Mouse (Mus musculus) liver, embryonic 11.5 days (tissue): Measurements from ENCODE around the gene Adm2. TPM values are rescaled to one million over a fixed set of nuclear protein-coding genes. Genes with fewer than 3 reads are reported as not detected.

Experiments
- ATAC-seq: fragments of 200-750 bp; cut with Nextera tagmentation; replicated peaks from 2 replicates; pipeline ENCODE4 v1.8.0; 2017; ENCODE audit warnings: moderate number of reproducible peaks, mild to moderate bottlenecking, moderate TSS enrichment, moderate library complexity; ENCODE audit not compliant: low FRiP score
- DNase-seq: peaks from one replicate; pipeline ENCODE4 v3.0.0-alpha.2; 2017; ENCODE audit warnings: low spot score
- H3K27ac ChIP-seq: fragments of 300-500 bp; sonication (generic); 2 replicates; pipeline ENCODE4 v1.5.1; 2014; ENCODE audit warnings: mild to moderate bottlenecking, low read depth, low read length, control low read depth
- H3K27me3 ChIP-seq: fragments of 300-500 bp; sonication (generic); replicated peaks from 2 replicates; pipeline ENCODE4 v1.6.1; 2014; ENCODE audit warnings: low read length, mixed read lengths; ENCODE audit not compliant: control insufficient read depth, insufficient read depth
- H3K36me3 ChIP-seq: fragments of 300-500 bp; sonication (generic); 2 replicates; pipeline ENCODE4 v1.6.1; 2014; ENCODE audit warnings: mild to moderate bottlenecking, low read length, moderate library complexity, mixed read lengths; ENCODE audit not compliant: control insufficient read depth, insufficient read depth
- H3K4me1 ChIP-seq: fragments of 300-500 bp; sonication (generic); replicated peaks from 2 replicates; pipeline ENCODE4 v1.6.1; 2014; ENCODE audit warnings: low read length, mixed read lengths; ENCODE audit not compliant: control insufficient read depth, insufficient read depth
- H3K4me2 ChIP-seq: fragments of 300-500 bp; sonication (generic); 2 replicates; pipeline ENCODE4 v1.6.1; 2014; ENCODE audit warnings: mild to moderate bottlenecking, control low read depth, moderate library complexity
- H3K4me3 ChIP-seq: fragments of 300-500 bp; sonication (generic); 2 replicates; pipeline ENCODE4 v1.5.1; 2014; ENCODE audit warnings: low read depth, low read length, control low read depth
- H3K9ac ChIP-seq: fragments of 300-500 bp; sonication (generic); 2 replicates; pipeline ENCODE4 v1.6.1; 2014; ENCODE audit warnings: low read depth, low read length, control low read depth
- H3K9me3 ChIP-seq: fragments of 300-500 bp; sonication (generic); 2 replicates; pipeline ENCODE4 v1.6.1; 2016; ENCODE audit warnings: low read length, inconsistent platforms, mixed read lengths; ENCODE audit not compliant: control insufficient read depth
- WGBS: fragments of 180-500 bp; shearing (Covaris S2); extraction: QIAGEN DNeasy Blood & Tissue Kit; methylation state at CpG from one replicate; pipeline ENCODE4 v1.1.7; 2014; 5-methylcytosine and 5-hydroxymethylcytosine counted together
- polyA plus RNA-seq: library from polyadenylated mRNA; unstranded; fragments of >200 nt; fragmentation: Nextera tagmentation; extraction: Ambion mirVana; gene quantifications from 2 replicates; pipeline ENCODE4 v1.2.1, GENCODE M21; 2014

Gene Adm2
- polyA plus RNA-seq, 1 experiment from 2014 or later = 7.0 TPM

DNA sequence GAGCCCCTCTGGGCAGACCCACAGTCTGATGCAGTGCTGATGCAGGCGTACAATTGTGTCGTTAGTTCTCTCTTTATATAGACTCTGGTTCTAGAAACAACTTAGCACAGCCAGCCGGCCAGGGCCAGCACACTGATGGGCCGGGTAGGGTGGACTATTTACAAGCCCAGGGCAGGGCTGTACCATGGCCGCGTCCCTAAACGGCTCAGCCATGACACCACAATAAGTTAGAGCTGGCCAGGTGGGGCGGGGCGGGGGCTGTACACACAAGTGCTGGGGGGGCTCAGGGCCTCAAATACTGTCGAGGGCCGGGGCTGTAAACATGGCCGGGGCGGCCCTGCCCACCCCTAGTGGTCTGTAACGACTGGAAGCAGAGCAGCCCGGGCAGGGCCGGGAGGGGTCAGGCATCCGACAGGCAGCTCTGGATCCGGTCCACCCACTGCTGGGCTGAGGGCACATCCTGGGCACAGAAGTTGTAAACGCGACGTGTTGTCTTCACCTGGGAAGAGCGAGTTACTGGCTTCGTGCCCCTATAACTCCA, 34.2 kb upstream of the Adm2 start:
- H3K4me3 ChIP-seq = no peak overlapping the region
- H3K9me3 ChIP-seq = no peaks in the 10 kb centered on the region
- H3K4me2 ChIP-seq = no peak overlapping the region
- H3K27me3 ChIP-seq = no peaks in the 10 kb centered on the region
- H3K27ac ChIP-seq = no peak overlapping the region
- H3K36me3 ChIP-seq = peaks cover 16% of the 10 kb centered on the region
- H3K9ac ChIP-seq = no peak overlapping the region
- peaks cover 14% of the 10 kb centered on the region for H3K4me1 ChIP-seq
- 85% methylated on average over 23 of the region's 23 CpGs for whole genome bisulfite sequencing
- no peak for DNase-seq
- no peak for ATAC-seq

DNA sequence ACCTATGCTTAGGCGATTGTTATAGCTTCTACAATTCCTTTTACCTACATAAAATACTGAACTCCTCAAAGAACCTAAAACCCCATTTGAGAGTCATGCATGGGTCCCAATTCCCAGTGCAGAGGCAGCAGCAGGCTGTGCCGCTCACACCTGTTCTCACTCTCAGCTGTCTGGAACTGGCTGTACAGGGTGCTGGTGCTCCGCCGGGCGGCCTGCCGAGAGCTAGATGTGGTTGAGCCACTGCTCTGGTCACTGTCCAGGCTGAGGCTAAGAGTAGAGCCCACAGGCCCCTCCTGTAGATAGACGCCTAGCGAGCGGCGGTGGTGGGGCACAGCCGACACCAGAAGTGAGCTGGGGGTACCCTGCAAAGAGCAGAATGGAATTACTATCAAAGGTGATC, 33.1 kb upstream of the Adm2 start:
- Histone ChIP-seq H3K27me3 (no peaks in the 10 kb centered on the region), H3K9ac (no peak overlapping the region), H3K4me2 (no peak overlapping the region), H3K4me1 (peaks cover 14% of the 10 kb centered on the region), H3K4me3 (no peak overlapping the region), H3K9me3 (no peaks in the 10 kb centered on the region), H3K36me3 (peaks cover 24% of the 10 kb centered on the region), H3K27ac (no peak overlapping the region)
- DNase-seq (no peak), ATAC-seq (no peak)
- WGBS = 96% methylated on average over 11 of the region's 11 CpGs

DNA sequence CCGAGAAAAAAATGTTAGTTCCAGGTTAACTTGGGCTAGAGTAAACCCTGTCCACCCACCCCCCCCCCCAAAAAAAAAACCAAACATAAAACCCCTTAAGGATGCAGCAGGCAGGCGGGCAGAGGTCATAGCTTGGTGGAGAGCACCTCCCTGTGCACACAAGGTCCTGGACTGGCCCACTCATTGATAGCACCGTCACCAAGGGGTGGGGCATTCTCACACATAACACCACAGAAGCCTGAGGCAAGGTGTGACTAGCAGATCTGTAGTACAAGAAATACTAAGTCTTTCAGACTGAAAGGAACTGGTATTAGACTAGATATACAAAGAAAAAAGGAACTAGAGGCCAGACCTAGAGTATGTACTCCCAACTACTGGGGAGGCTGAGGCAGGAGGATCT, 31.0 kb upstream of the Adm2 start:
- DNase-seq = no peak

DNA sequence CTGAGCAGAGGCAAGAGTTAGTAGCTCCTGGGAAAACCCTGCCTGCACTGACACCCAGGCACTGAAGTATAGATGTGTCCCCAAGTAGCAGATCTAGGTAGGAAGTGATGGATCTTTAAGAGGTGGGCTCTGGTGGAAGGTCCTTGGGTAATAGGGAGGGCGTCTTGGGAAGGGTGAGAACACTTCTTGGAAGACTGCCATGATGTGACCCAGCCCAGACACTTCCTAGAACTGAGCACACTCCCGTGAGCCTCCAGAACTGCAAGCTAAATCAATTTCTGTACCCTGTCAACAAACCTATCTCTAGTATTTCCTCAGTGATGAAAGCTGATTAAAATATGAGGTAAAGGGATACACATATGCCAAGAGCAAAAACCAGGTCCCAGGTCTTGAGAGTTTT, 29.7 kb upstream of the Adm2 start:
- Histone ChIP-seq H3K36me3 (peaks cover 36% of the 10 kb centered on the region), H3K4me2 (no peak overlapping the region), H3K4me3 (no peak overlapping the region), H3K27me3 (no peaks in the 10 kb centered on the region), H3K9ac (no peak overlapping the region), H3K4me1 (peaks cover 12% of the 10 kb centered on the region), H3K9me3 (no peaks in the 10 kb centered on the region), H3K27ac (no peak overlapping the region)
- WGBS = 64% methylated on average over 2 of the region's 2 CpGs
- DNase-seq (no peak), ATAC-seq (no peak)

More for the DNA sequence above, 31.0 kb upstream of the Adm2 start:
- Histone ChIP-seq H3K27me3 (no peaks in the 10 kb centered on the region), H3K4me3 (no peak overlapping the region), H3K36me3 (peaks cover 39% of the 10 kb centered on the region), H3K9me3 (no peaks in the 10 kb centered on the region), H3K9ac (no peak overlapping the region), H3K27ac (no peak overlapping the region), H3K4me2 (no peak overlapping the region), H3K4me1 (peaks cover 12% of the 10 kb centered on the region)
- peak; percentile 78 for ATAC-seq
- 72% methylated on average over 3 of the region's 3 CpGs for WGBS

DNA sequence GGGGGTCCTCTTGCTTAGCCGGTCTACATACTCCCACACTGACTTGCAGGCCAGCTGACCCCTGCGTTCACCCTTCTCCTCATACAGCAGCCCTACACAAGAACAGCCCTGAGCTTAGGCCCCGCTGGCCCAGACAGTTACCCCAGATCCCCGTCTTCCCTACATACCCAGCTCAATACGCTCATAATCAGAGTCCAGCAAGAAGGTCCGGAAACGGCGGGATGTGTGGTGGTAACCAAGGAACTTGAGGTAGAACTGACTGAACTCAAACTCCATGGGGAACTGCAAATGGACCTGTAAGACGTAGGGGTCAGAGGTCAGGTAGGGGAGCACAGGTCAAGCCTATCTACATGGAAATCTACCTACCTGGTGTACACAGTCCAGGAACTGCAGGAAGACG, 28.7 kb upstream of the Adm2 start:
- DNase-seq (no peak), ATAC-seq (no peak)
- Histone ChIP-seq H3K27ac (no peak overlapping the region), H3K4me1 (peaks cover 12% of the 10 kb centered on the region), H3K4me3 (no peak overlapping the region), H3K9ac (no peak overlapping the region), H3K9me3 (no peaks in the 10 kb centered on the region), H3K4me2 (no peak overlapping the region), H3K36me3 (peaks cover 39% of the 10 kb centered on the region), H3K27me3 (no peaks in the 10 kb centered on the region)
- WGBS = 90% methylated on average over 10 of the region's 10 CpGs

DNA sequence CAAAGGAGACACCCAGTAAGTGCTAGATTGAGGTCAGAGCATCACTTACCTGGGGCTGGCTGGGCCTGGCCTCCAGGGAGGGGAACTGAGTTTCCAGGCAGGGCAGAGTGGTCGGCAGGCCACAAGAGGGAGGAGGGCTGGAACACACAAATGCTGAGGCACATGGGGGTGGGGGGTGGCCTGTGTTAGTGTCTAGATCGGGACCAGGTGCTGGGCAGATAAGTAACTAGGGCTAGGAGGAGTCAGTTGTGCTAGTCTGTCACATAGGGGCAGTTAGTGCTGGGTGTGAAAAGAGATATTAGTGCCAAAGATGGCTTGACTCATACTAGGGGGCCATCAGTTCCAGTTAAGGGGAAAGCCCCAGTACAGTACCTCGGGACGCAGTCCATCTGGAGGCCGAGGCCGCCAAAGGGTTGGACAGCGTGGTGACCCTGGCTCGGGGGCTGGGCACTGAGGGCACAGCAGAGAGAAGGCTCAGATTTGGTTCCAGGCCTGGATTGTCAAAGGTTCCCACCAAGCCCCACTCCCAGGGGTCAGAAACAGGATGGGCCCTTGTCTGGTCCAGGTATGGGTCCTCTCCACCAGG, 26.8 kb upstream of the Adm2 start:
- H3K4me1 ChIP-seq = peaks cover 12% of the 10 kb centered on the region
- DNase-seq = no peak
- H3K4me3 ChIP-seq = no peak overlapping the region
- H3K36me3 ChIP-seq = peaks cover 46% of the 10 kb centered on the region
- no peak overlapping the region for H3K27ac ChIP-seq
- peak; percentile 74 for ATAC-seq
- no peak overlapping the region for H3K4me2 ChIP-seq
- 73% methylated on average over 8 of the region's 8 CpGs for WGBS
- no peaks in the 10 kb centered on the region for H3K9me3 ChIP-seq
- H3K27me3 ChIP-seq = no peaks in the 10 kb centered on the region
- H3K9ac ChIP-seq = no peak overlapping the region; the same call in 1 of the 2 replicates

DNA sequence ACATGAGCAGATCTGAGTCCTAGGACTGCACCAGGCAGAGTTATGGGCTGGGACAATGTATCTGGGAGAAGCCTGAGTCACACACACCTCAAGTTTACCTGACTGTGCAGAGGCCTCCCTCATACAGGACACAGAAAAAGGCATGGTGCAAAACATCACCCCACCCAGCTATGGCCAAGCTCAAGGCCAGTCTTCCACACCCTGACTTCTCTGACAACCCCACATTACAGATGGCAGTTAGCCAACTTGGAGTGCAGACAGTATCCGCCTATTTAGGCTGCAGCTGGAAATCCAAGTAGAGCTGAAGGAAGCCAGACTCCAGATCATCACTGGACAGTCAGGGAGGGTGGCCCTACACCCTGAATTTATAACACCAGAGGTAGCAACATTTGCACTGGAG, 26.1 kb upstream of the Adm2 start:
- no peak overlapping the region for H3K4me3 ChIP-seq
- H3K27ac ChIP-seq = no peak overlapping the region
- H3K36me3 ChIP-seq = peaks cover 52% of the 10 kb centered on the region
- no peak overlapping the region for H3K4me2 ChIP-seq
- peaks cover 12% of the 10 kb centered on the region for H3K4me1 ChIP-seq
- no peak for DNase-seq
- H3K27me3 ChIP-seq = no peaks in the 10 kb centered on the region
- no peak for ATAC-seq
- 86% methylated on average over 1 of the region's 1 CpGs for WGBS
- no peak overlapping the region for H3K9ac ChIP-seq
- H3K9me3 ChIP-seq = no peaks in the 10 kb centered on the region

DNA sequence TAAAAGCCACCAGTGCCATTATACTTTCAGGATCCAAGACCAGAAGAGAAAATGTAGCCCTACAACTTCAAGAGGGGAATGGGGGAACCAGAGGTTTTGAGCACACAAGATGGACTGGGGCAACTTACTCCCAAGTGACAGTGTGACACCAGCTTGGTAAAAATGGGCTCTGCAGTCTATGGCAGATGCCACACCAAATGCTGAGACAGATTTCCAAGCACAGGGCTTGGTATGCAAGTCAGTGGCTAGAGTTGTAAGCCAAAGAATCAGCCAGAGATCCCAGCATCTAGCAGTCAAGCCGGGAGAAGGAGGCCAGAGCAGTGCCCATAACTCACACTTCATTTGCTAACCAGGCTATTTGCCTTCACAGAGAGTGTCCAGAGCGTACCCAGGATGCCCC, 24.8 kb upstream of the Adm2 start:
- no peak overlapping the region for H3K4me3 ChIP-seq
- H3K4me2 ChIP-seq = no peak overlapping the region
- H3K9me3 ChIP-seq = no peaks in the 10 kb centered on the region
- peaks cover 61% of the 10 kb centered on the region for H3K36me3 ChIP-seq
- 93% methylated on average over 2 of the region's 2 CpGs for WGBS
- H3K4me1 ChIP-seq = peaks cover 12% of the 10 kb centered on the region
- ATAC-seq = no peak
- no peak overlapping the region for H3K9ac ChIP-seq
- H3K27me3 ChIP-seq = no peaks in the 10 kb centered on the region
- no peak overlapping the region for H3K27ac ChIP-seq
- no peak for DNase-seq

DNA sequence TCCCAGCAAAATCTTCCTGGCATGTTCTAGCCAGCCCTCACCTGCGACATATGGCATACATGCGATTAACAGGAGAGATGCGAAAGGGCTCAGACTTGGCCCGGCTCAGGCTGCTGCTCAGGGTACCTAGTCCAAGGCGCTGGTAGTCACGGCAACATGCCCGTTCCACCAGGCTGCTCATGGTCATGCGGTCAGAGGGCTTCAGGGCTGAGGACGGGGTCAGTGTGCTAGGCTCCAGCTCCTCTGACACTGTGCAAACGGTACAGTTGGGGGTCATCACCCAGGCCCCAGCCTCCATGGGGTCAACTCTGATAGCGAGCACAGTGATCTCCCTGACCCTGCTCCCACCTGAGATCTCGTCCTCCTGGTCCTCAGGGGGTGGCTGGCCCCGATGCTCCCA, 22.3 kb upstream of the Adm2 start:
- DNase-seq (no peak), ATAC-seq (peak; percentile 13; the same call in 1 of the 2 replicates)
- H3K9ac ChIP-seq = no peak overlapping the region
- no peak overlapping the region for H3K4me2 ChIP-seq
- no peak overlapping the region for H3K27ac ChIP-seq
- H3K9me3 ChIP-seq = no peaks in the 10 kb centered on the region
- peaks cover 12% of the 10 kb centered on the region for H3K4me1 ChIP-seq
- peaks cover 56% of the 10 kb centered on the region for H3K36me3 ChIP-seq
- 95% methylated on average over 13 of the region's 13 CpGs for WGBS
- H3K27me3 ChIP-seq = no peaks in the 10 kb centered on the region
- H3K4me3 ChIP-seq = no peak overlapping the region
